Mouse (Mus musculus) small intestine, adult 2 months (tissue): ENCODE measurements around the gene Arl5a.

Source experiments
- CTCF ChIP-seq: fragments of 200-500 bp; IDR thresholded peaks from 2 replicates; pipeline ENCODE4 v1.5.1; 2012; ENCODE audit warnings: low read depth, mild to moderate bottlenecking, control low read depth, inconsistent platforms, low read length, moderate library complexity, mixed read lengths; ENCODE audit not compliant: insufficient replicate concordance, insufficient read length; ENCODE audit errors: extremely low read depth
- POLR2A ChIP-seq: fragments of 200-500 bp; IDR thresholded peaks from 2 replicates; pipeline ENCODE4 v1.6.1; 2012; ENCODE audit warnings: low read depth, mild to moderate bottlenecking, control low read depth, inconsistent platforms, low read length, moderate library complexity

GRCm38 (mm10) chr2:52386037-52386436, 38.7 kb downstream of the Arl5a start:
- TF ChIP-seq POLR2A, result no peak
- no peak for TF ChIP-seq CTCF
